Mouse (Mus musculus) hindbrain, postnatal 0 days (tissue): Measurements from ENCODE around the gene Gan. TPM values are rescaled to one million over a fixed set of nuclear protein-coding genes. Genes with fewer than 3 reads are reported as not detected.

Experiments used
- ATAC-seq: fragments of 200-750 bp; cut with Nextera tagmentation; 2 replicates; pipeline ENCODE4 v1.8.0; 2017; ENCODE audit warnings: mild to moderate bottlenecking, moderate TSS enrichment, moderate library complexity
- DNase-seq: peaks from one replicate; pipeline ENCODE4 v3.0.0-alpha.2; 2015; ENCODE audit warnings: low spot score
- H3K27ac ChIP-seq: fragments of 300-500 bp; sonication (generic); 2 replicates; pipeline ENCODE4 v1.5.1; 2014; ENCODE audit warnings: mild to moderate bottlenecking
- H3K27me3 ChIP-seq: fragments of 300-500 bp; sonication (generic); 2 replicates; pipeline ENCODE4 v1.6.1; 2014; ENCODE audit warnings: low read length, mixed read lengths; ENCODE audit not compliant: insufficient read depth
- H3K36me3 ChIP-seq: fragments of 300-500 bp; sonication (generic); 2 replicates; pipeline ENCODE4 v1.6.1; 2014; ENCODE audit warnings: low read length, mixed read lengths; ENCODE audit not compliant: insufficient read depth
- H3K4me1 ChIP-seq: fragments of 300-500 bp; sonication (generic); 2 replicates; pipeline ENCODE4 v1.6.1; 2014; ENCODE audit warnings: antibody characterized with exemption, low read length, mixed read lengths; ENCODE audit not compliant: insufficient read depth
- H3K4me2 ChIP-seq: fragments of 300-500 bp; sonication (generic); 2 replicates; pipeline ENCODE4 v1.6.1; 2014; ENCODE audit warnings: low read depth, mild to moderate bottlenecking, low read length, moderate library complexity, mixed read lengths
- H3K4me3 ChIP-seq: fragments of 300-500 bp; sonication (generic); 2 replicates; pipeline ENCODE4 v1.5.1; 2014; ENCODE audit warnings: low read length
- H3K9ac ChIP-seq: fragments of 300-500 bp; sonication (generic); replicated peaks from 2 replicates; pipeline ENCODE4 v1.6.1; 2014; ENCODE audit warnings: mild to moderate bottlenecking, low read length, moderate library complexity, mixed read lengths
- H3K9me3 ChIP-seq: fragments of 300-500 bp; sonication (generic); 2 replicates; pipeline ENCODE4 v1.6.1; 2016; ENCODE audit warnings: low read length, mixed read lengths
- CTCF ChIP-seq: IDR thresholded peaks from 2 replicates; pipeline ENCODE4 v1.5.1; 2016; ENCODE audit warnings: antibody characterized with exemption, control low read depth, low read depth
- WGBS: fragments of 180-500 bp; shearing (Covaris S2); extraction: QIAGEN DNeasy Blood & Tissue Kit; methylation state at CpG from one replicate; pipeline ENCODE4 v1.1.7; 2014; 5-methylcytosine and 5-hydroxymethylcytosine counted together
- polyA plus RNA-seq: library from polyadenylated mRNA; unstranded; fragments of >200 nt; fragmentation: Nextera tagmentation; extraction: Ambion mirVana; gene quantifications from 2 replicates; pipeline ENCODE4 v1.2.1, GENCODE M21; 2015
- total RNA-seq: library from RNA; depleted of rRNA; stranded (reverse); fragments of >200 nt; gene quantifications from 2 replicates; pipeline ENCODE4 v1.2.3, GENCODE M21; 2014

Gene Gan
- total and polyA plus RNA-seq, 2 experiments from 2014 or later = 5.6 to 8.5 TPM

GRCm38 (mm10) chr8:117177236-117177635 is 19.3 kb downstream of the Gan start:
- Histone ChIP-seq H3K9ac (no peak overlapping the region), H3K4me2 (no peak overlapping the region), H3K36me3 (no peaks in the 10 kb centered on the region), H3K27ac (no peak overlapping the region), H3K4me1 (0 out of 2 replicates have a peak, but pooled peaks cover 6% of the 10 kb centered on the region), H3K27me3 (no peaks in the 10 kb centered on the region), H3K9me3 (no peaks in the 10 kb centered on the region), H3K4me3 (no peak overlapping the region)
- 84% methylated on average over 7 of the region's 7 CpGs for WGBS
- TF ChIP-seq CTCF = no peak
- no peak for DNase-seq
- no peak for ATAC-seq

- Histone ChIP-seq H3K4me1 (0 out of 2 replicates have a peak, but pooled peaks cover 3% of the 10 kb centered on the region), H3K4me2 (no peak overlapping the region), H3K4me3 (no peak overlapping the region), H3K9me3 (no peaks in the 10 kb centered on the region), H3K27me3 (no peaks in the 10 kb centered on the region), H3K9ac (no peak overlapping the region), H3K27ac (no peak overlapping the region), H3K36me3 (no peaks in the 10 kb centered on the region)
- 87% methylated on average over 2 of the region's 2 CpGs for WGBS
- DNase-seq (no peak), ATAC-seq (no peak)
- peak; percentile 23; the same call in 1 of the 2 replicates for TF ChIP-seq CTCF
Observed at GRCm38 (mm10) chr8:117178039-117178438, 20.1 kb downstream of the Gan start.

- no peaks in the 10 kb centered on the region for H3K27me3 ChIP-seq
- H3K9ac ChIP-seq = no peak overlapping the region
- no peak for ATAC-seq
- no peaks in the 10 kb centered on the region for H3K36me3 ChIP-seq
- no peaks in the 10 kb centered on the region for H3K9me3 ChIP-seq
- no peak overlapping the region for H3K27ac ChIP-seq
- no peaks in the 10 kb centered on the region for H3K4me1 ChIP-seq
- no peak for DNase-seq
- TF ChIP-seq CTCF = no peak
- H3K4me2 ChIP-seq = no peak overlapping the region
- no peak overlapping the region for H3K4me3 ChIP-seq
- 92% methylated on average over 6 of the region's 6 CpGs for WGBS
Observed at GRCm38 (mm10) chr8:117178676-117179075, 20.7 kb downstream of the Gan start.

- H3K27ac ChIP-seq = no peak overlapping the region
- 97% methylated on average over 4 of the region's 4 CpGs for WGBS
- TF ChIP-seq CTCF = peak; percentile 52
Observed at GRCm38 (mm10) chr8:117182746-117183145, 24.8 kb downstream of the Gan start.

DNA sequence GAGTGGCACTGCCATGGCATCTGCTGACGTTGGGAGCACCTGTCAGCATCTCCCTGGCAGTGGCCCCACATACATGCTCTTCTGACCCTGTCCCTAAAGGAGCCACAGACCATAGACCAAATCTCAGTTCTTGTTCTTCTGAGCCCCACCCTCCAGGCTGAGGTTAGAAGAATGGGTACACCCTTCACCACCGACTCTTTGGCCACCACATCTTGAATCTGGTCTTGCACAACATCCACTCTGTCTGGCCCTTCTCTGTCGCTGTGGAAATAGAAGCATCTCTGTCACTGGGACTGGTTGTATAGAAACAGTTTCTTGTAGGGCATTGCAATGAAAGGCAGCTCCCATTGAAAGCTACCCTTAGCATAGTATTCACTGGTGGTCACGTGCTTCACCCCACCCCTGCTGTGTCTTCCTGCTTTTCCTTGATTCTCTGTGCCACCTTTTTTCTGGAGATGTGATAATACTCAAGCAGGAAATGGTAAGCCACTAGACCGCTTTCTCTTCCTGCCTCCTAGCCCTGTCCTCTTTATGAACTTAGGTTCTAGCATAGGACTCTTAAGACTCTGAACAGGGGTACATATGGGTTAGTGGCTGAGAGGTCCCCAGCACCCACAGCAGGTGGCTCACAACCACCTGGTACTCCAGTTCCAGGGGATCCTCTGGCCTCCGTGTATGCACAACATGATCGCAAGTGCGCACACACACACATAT is 25.9 kb downstream of the Gan start:
- 93% methylated on average over 8 of the region's 8 CpGs for WGBS

More at GRCm38 (mm10) chr8:117182746-117183145, 24.8 kb downstream of the Gan start:
- ATAC-seq (no peak), DNase-seq (no peak)
- no peaks in the 10 kb centered on the region for H3K27me3 ChIP-seq
- H3K4me2 ChIP-seq = no peak overlapping the region
- H3K4me3 ChIP-seq = no peak overlapping the region
- H3K36me3 ChIP-seq = peaks cover 17% of the 10 kb centered on the region
- H3K9ac ChIP-seq = no peak overlapping the region
- no peaks in the 10 kb centered on the region for H3K4me1 ChIP-seq
- H3K9me3 ChIP-seq = no peaks in the 10 kb centered on the region

DNA sequence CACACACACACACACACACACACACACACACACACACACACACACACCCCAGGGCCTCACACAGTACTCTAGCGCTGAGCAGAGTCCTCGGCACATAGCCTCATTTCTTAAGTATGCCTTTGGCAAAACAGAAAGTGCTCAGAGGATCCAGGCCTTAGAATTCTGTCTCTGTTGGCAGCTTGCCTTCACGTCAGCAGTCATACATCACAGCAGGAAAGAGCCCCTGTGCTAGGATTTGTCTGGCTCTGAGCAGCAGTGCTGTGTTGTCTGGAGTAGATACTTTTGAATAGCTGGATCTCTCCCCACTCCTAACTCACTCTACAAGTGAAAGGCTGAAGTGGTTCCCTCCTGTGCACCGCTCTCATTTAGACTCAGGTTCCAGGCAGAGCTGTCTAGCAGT is 36.4 kb downstream of the Gan start:
- peaks cover 49% of the 10 kb centered on the region for H3K36me3 ChIP-seq
- no peak overlapping the region for H3K4me2 ChIP-seq
- H3K27ac ChIP-seq = no peak overlapping the region
- ATAC-seq = peak; percentile 61
- no peaks in the 10 kb centered on the region for H3K27me3 ChIP-seq
- DNase-seq = peak; percentile 76
- 35% methylated on average over 4 of the region's 4 CpGs for WGBS
- H3K9me3 ChIP-seq = no peaks in the 10 kb centered on the region
- H3K4me1 ChIP-seq = no peaks in the 10 kb centered on the region
- TF ChIP-seq CTCF = no peak
- H3K4me3 ChIP-seq = no peak overlapping the region
- no peak overlapping the region for H3K9ac ChIP-seq

More for the DNA sequence above, 25.9 kb downstream of the Gan start:
- no peak for ATAC-seq
- TF ChIP-seq CTCF = no peak
- H3K9ac ChIP-seq = no peak overlapping the region
- H3K36me3 ChIP-seq = peaks cover 24% of the 10 kb centered on the region
- no peak overlapping the region for H3K27ac ChIP-seq
- no peaks in the 10 kb centered on the region for H3K4me1 ChIP-seq
- H3K4me2 ChIP-seq = no peak overlapping the region
- H3K27me3 ChIP-seq = no peaks in the 10 kb centered on the region
- no peak for DNase-seq
- H3K9me3 ChIP-seq = no peaks in the 10 kb centered on the region
- H3K4me3 ChIP-seq = no peak overlapping the region

- H3K27me3 ChIP-seq = no peaks in the 10 kb centered on the region
- H3K36me3 ChIP-seq = peaks cover 29% of the 10 kb centered on the region; the same call in 1 of the 2 replicates
- ATAC-seq = no peak
- H3K9ac ChIP-seq = no peak overlapping the region
- no peaks in the 10 kb centered on the region for H3K4me1 ChIP-seq
- no peak for TF ChIP-seq CTCF
- 89% methylated on average over 4 of the region's 4 CpGs for WGBS
- DNase-seq = no peak
- H3K9me3 ChIP-seq = no peaks in the 10 kb centered on the region
- no peak overlapping the region for H3K27ac ChIP-seq
- H3K4me3 ChIP-seq = no peak overlapping the region
- H3K4me2 ChIP-seq = no peak overlapping the region
Observed at GRCm38 (mm10) chr8:117196593-117196992, 38.7 kb downstream of the Gan start.
